Mouse (Mus musculus): Measurements from ENCODE around the gene Parp11. TPM values are rescaled to one million over a fixed set of nuclear protein-coding genes. Genes with fewer than 3 reads are reported as not detected.

The Parp11 gene
- total RNA-seq, 1 experiment from 2014 or later: 34.2 TPM

- ATAC-seq (replicated peaks in 1 of 2; ENCODE audit: insufficient read depth in 1 of 2, low FRiP score in 2 of 2, low TSS enrichment in 1 of 2, low read depth in 1 of 2, poor library complexity in 2 of 2, severe bottlenecking in 2 of 2): no peak
Observed at GRCm38 (mm10) chr6:127442584-127442983, 4.1 kb upstream of the Parp11 start.

- ATAC-seq (replicated peaks in 1 of 2; ENCODE audit: insufficient read depth in 1 of 2, low FRiP score in 2 of 2, low TSS enrichment in 1 of 2, low read depth in 1 of 2, poor library complexity in 2 of 2, severe bottlenecking in 2 of 2): no peak
Observed at GRCm38 (mm10) chr6:127443910-127444309, 2.7 kb upstream of the Parp11 start.

GRCm38 (mm10) chr6:127444466-127444865 is 2.2 kb upstream of the Parp11 start:
- ATAC-seq (replicated peaks in 1 of 2; ENCODE audit: insufficient read depth in 1 of 2, low FRiP score in 2 of 2, low TSS enrichment in 1 of 2, low read depth in 1 of 2, poor library complexity in 2 of 2, severe bottlenecking in 2 of 2): peak in 1 of 2 experiments; percentile 54; a peak in 1 of 4 replicates

DNA sequence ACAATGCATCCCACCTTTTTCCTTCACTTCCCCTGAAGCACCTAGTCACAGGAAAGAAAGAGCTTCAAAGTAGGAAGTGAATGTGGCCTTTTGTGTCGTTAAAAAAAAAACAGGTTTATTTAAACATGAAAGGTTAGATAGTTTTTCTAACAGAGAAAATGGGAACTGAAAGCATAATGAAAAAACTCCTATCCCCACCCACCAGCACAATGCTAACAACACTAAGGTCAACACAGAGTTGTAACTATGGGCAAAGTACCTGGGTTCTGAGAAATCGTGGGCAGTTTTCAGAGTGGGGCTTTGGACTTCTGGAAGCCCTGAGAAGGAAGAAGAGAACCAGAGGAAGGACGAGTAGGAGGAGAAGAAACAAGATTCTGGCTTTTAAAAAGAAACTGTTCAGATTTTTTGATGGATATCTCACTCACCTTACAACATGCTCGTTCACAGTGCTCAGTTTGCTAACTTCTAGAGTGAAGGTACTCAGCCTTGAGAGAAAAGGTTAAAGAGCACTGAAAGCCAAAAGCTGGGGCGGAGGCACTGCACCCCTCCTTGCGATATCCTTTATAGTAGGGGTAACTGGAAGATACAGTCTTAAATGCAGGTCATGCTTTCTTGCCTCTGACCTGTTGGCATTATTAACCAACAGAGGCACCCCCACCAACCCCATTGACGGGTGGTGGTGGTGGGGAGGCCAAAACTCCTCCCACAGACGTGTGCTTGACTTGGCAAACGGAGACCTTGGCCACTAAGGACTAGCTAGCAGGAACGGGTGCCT is 1.2 kb downstream of the Parp11 start:
- ATAC-seq (replicated peaks in 1 of 2; ENCODE audit: insufficient read depth in 1 of 2, low FRiP score in 2 of 2, low TSS enrichment in 1 of 2, low read depth in 1 of 2, poor library complexity in 2 of 2, severe bottlenecking in 2 of 2): peak in 1 of 2 experiments; percentile 53; a peak in 1 of 4 replicates

DNA sequence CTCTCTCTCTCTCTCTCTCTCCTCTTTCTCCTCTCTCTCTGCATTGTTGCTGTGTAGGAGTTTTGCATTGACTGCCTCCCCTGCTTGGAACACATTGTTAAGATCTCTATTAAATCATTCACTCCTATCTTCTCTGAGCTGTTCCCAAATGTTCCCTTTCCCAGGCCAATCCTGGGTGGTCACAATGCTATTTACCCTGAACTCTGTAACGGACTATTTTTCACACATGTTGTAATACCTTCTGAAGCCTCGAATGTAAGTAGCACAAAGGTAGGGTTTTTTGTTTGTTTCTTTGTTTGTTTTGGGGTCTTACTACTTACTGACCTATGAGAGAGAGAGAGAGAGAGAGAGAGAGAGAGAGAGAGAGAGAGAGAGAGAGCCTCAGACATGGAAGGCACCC is 2.2 kb downstream of the Parp11 start:
- ATAC-seq (replicated peaks in 1 of 2; ENCODE audit: insufficient read depth in 1 of 2, low FRiP score in 2 of 2, low TSS enrichment in 1 of 2, low read depth in 1 of 2, poor library complexity in 2 of 2, severe bottlenecking in 2 of 2): no peak

- ATAC-seq (replicated peaks in 1 of 2; ENCODE audit: insufficient read depth in 1 of 2, low FRiP score in 2 of 2, low TSS enrichment in 1 of 2, low read depth in 1 of 2, poor library complexity in 2 of 2, severe bottlenecking in 2 of 2): no peak
Observed at GRCm38 (mm10) chr6:127449531-127450422, 3.1 kb downstream of the Parp11 start.

DNA sequence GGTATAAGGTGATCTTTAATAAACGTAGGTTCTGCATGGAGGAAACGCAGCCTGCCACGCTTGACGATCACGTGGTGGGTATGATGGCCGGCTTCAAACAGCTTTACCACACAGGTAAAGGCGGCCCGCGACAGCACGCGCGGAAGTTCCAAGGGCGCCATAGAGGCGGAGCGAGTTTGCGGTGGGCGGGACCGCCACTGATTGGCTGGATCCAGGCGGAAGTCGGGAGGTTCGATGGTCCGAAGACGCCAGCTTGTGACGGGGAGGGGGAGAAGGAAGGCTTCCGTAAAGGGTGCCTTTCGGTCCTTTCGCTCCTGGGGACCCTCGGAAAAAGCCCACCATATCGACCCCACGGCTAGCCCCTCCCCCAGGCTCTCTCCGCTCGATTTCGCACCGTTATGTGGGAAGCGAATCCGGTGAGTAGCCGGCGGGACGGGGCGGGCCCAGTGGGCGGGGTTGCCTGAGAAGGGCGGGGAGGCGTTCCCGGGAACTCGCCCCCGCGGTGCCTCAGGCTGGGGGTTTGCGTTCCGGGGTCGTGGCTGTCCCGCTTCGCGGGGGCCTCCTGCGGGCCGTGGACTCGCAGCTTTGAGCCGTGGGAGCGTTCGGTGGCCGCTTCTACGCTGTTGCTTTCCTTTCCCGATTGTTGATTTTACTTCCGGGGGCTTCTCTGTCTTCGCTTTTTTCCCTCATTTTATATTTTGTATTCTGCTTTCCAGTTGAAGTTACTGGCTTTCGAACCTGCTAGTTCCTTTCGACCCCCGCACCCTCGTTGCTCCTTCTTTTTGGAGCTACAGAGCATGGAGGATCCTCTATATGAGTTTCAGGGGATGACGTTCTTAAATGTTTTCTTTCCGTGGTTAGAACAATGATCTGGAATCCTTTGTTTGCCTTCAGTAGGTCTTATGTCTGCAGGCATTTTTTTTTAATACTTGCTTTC is 7.0 kb downstream of the Parp11 start:
- ATAC-seq (replicated peaks in 1 of 2; ENCODE audit: insufficient read depth in 1 of 2, low FRiP score in 2 of 2, low TSS enrichment in 1 of 2, low read depth in 1 of 2, poor library complexity in 2 of 2, severe bottlenecking in 2 of 2): peak; percentile 99

DNA sequence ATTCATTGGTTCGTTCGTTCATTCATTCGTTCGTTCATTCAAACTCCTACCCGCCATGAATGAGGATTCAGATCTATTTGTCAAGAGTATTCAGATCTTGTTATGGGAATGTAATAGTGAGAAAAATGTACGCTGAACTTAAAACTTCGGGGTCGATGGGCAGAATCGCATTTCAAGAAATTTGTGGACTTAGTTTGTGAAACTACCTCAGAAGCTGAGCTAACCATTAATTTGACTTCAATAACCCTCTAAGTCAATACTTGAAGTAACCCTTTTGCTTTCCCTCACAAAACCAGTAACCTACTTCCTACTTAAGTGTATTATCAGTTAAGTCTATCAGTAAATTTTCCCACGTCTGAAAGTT is 7.7 kb downstream of the Parp11 start:
- no peak for ATAC-seq (replicated peaks in 1 of 2; ENCODE audit: insufficient read depth in 1 of 2, low FRiP score in 2 of 2, low TSS enrichment in 1 of 2, low read depth in 1 of 2, poor library complexity in 2 of 2, severe bottlenecking in 2 of 2)

DNA sequence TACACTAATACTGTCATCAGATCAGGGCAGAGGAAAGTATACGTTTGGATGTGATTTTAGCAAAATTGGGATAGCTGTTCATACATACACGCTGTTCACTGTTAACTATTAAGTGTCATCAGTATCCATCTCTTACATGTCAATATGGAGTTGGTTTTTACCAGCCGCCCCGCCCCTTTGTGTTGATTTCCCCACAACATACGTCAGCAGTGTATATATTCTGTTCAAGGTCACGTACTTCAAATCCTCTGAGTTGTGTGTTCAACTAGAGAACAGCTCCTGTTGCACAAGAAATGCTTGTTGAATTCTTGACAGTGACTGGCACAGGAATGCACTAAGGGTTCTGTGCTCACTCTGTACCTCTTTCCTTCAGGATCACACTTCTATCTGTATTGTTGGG is 8.2 kb downstream of the Parp11 start:
- no peak for ATAC-seq (replicated peaks in 1 of 2; ENCODE audit: insufficient read depth in 1 of 2, low FRiP score in 2 of 2, low TSS enrichment in 1 of 2, low read depth in 1 of 2, poor library complexity in 2 of 2, severe bottlenecking in 2 of 2)

GRCm38 (mm10) chr6:127455440-127455839 is 8.8 kb downstream of the Parp11 start:
- no peak for ATAC-seq (replicated peaks in 1 of 2; ENCODE audit: insufficient read depth in 1 of 2, low FRiP score in 2 of 2, low TSS enrichment in 1 of 2, low read depth in 1 of 2, poor library complexity in 2 of 2, severe bottlenecking in 2 of 2)

DNA sequence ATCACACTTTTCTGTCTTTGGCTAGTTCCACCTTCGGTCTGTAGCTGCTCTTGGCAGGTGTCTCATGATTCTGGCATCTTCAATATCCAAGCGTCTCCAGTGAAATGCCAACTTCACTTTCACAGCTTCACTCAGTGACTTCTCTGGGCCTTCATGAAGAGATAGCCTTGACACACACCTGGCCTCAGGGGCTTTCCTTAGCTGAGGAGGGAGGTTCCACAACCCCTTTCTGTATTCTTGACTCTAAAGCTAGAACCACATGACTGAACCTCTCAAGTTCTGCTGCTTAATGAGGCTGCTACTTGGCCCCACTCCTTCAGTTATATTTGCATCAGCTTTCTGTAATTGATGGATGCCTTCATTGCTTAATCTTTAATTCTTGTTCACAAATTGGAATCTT is 10.1 kb downstream of the Parp11 start:
- no peak for ATAC-seq (replicated peaks in 1 of 2; ENCODE audit: insufficient read depth in 1 of 2, low FRiP score in 2 of 2, low TSS enrichment in 1 of 2, low read depth in 1 of 2, poor library complexity in 2 of 2, severe bottlenecking in 2 of 2)

DNA sequence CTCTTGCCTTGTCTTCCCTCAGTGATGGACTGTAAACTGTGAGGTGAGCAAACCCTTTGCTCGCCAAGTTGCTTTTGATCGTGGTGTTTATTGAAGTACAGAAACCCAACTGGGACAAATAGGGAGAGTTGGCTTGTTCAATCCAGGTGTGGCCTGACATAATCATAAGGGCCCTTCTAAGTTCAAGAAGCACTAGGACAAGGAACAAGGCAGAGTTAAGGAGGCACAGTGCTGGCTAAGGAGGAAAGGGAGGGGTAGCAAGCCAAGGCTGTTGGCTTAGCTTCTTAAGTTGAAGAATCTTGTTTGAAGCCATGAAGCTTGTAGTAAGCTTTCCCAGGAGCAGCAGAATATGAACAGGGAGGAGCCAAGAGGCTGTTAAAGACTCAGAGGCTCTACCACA is 13.1 kb downstream of the Parp11 start:
- no peak for ATAC-seq (replicated peaks in 1 of 2; ENCODE audit: insufficient read depth in 1 of 2, low FRiP score in 2 of 2, low TSS enrichment in 1 of 2, low read depth in 1 of 2, poor library complexity in 2 of 2, severe bottlenecking in 2 of 2)

DNA sequence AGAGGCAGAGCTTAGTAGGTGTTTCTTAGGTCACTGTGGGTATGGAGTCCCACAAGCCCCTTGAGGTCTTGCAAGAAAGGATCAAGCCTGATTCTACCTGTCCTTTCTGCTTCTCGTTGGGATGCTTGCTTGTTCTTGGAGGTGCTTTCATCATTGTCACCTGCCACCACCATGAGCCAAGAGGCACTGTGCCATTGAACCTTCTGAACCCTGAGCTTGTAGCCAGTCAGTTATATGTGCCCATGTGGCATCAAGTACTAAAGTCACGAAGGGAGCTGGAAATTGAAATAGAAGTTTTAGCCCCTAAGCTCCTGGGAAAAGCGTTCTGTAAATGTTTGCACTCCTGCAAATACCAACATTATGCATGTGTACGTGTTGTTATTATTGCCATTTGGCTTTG is 14.9 kb downstream of the Parp11 start:
- ATAC-seq (replicated peaks in 1 of 2; ENCODE audit: insufficient read depth in 1 of 2, low FRiP score in 2 of 2, low TSS enrichment in 1 of 2, low read depth in 1 of 2, poor library complexity in 2 of 2, severe bottlenecking in 2 of 2): no peak

DNA sequence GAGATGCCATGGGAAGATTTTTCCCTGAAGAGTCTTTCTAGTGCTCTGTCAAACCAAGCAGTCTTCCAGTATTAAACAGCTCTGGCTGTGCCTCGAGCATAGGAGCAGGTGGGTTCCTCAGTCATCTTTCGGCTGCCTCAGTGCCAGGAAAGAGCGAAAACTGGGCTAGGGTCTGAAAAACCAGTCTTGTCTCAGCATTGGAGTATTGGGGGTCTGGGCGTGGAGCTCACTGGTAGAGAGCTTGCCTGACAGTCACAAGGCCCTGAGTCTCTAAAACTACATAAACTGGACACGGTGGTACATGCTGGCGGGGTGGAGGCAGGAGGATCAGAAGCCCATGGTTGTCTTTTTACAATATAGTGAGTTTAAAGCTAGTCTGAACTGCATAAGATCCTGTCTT is 15.6 kb downstream of the Parp11 start:
- no peak for ATAC-seq (replicated peaks in 1 of 2; ENCODE audit: insufficient read depth in 1 of 2, low FRiP score in 2 of 2, low TSS enrichment in 1 of 2, low read depth in 1 of 2, poor library complexity in 2 of 2, severe bottlenecking in 2 of 2)

GRCm38 (mm10) chr6:127463273-127464001 is 16.8 kb downstream of the Parp11 start:
- no peak for ATAC-seq (replicated peaks in 1 of 2; ENCODE audit: insufficient read depth in 1 of 2, low FRiP score in 2 of 2, low TSS enrichment in 1 of 2, low read depth in 1 of 2, poor library complexity in 2 of 2, severe bottlenecking in 2 of 2)

DNA sequence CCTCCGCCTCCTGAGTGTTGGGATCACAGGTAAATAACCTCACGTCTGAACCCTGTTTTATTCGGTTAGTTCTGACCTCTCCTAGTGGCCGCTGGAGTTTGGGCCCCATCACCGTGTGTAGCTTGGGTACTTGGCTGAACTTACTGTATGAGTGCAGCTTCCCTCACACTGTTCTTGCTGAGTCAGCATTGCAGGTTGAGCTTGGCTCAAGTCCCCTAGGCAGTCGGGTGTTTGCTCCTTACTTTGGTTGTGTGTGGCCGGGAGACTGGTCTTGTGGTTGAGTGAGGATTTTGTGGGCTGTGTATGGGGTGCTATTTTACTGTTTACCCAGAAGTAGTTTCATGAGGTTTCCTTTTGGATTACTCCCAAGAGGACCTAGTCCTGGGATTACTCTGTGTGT is 17.9 kb downstream of the Parp11 start:
- peak; percentile 62 to 67 for ATAC-seq (replicated peaks in 1 of 2; ENCODE audit: insufficient read depth in 1 of 2, low FRiP score in 2 of 2, low TSS enrichment in 1 of 2, low read depth in 1 of 2, poor library complexity in 2 of 2, severe bottlenecking in 2 of 2)

- ATAC-seq (replicated peaks in 1 of 2; ENCODE audit: insufficient read depth in 1 of 2, low FRiP score in 2 of 2, low TSS enrichment in 1 of 2, low read depth in 1 of 2, poor library complexity in 2 of 2, severe bottlenecking in 2 of 2): no peak
Observed at GRCm38 (mm10) chr6:127466749-127467310, 20.2 kb downstream of the Parp11 start.
